Mouse (Mus musculus): Measurements from ENCODE around the gene Ripply2. TPM values are rescaled to one million over a fixed set of nuclear protein-coding genes. Genes with fewer than 3 reads are reported as not detected.

Gene Ripply2
- total RNA-seq (2023), result not detected

GRCm38 (mm10) chr9:87015288-87015937 is at the start of gene Ripply2:
Gene Ripply2 (plus strand): TSS chr9:87015537.

GRCm38 (mm10) chr9:87021778-87022523 is 6.6 kb downstream of the Ripply2 start, which contains the start of gene Cyb5r4:
Gene Cyb5r4 (plus strand): TSS chr9:87022014.

Other genes with a start within 250 kb of the Ripply2 start
- not detected for gene Snap91, start 134.9 kb upstream of the Ripply2 start, total RNA-seq (2023)
- 10 to 100 TPM; 55.0 to 57.0 TPM for gene Cyb5r4, start 6.5 kb downstream of the Ripply2 start, total RNA-seq (2023)
- not detected for gene Mrap2, start 128.8 kb downstream of the Ripply2 start, total RNA-seq (2023)
- gene Cep162, start 240.0 kb downstream of the Ripply2 start, total RNA-seq (2023), result 10 to 100 TPM; 16.5 to 19.6 TPM

Data from B cell, adult 67 days (primary cell).